Mouse (Mus musculus) brain, embryonic 14.5 days (tissue): ENCODE measurements around the gene Gm43518.

Source experiments
- CTCF ChIP-seq: fragments of 200-500 bp; IDR thresholded peaks from 2 replicates; pipeline ENCODE4 v1.5.1; 2012; ENCODE audit warnings: inconsistent platforms, mild to moderate bottlenecking, moderate library complexity, borderline replicate concordance; ENCODE audit not compliant: insufficient read depth, insufficient read length; ENCODE audit errors: extremely low read depth
- POLR2A ChIP-seq: fragments of 200-500 bp; IDR thresholded peaks from 2 replicates; pipeline ENCODE4 v1.6.1; 2012; ENCODE audit warnings: mild to moderate bottlenecking, inconsistent platforms, borderline replicate concordance; ENCODE audit not compliant: poor library complexity, insufficient read depth, insufficient read length, severe bottlenecking; ENCODE audit errors: extremely low read depth

DNA sequence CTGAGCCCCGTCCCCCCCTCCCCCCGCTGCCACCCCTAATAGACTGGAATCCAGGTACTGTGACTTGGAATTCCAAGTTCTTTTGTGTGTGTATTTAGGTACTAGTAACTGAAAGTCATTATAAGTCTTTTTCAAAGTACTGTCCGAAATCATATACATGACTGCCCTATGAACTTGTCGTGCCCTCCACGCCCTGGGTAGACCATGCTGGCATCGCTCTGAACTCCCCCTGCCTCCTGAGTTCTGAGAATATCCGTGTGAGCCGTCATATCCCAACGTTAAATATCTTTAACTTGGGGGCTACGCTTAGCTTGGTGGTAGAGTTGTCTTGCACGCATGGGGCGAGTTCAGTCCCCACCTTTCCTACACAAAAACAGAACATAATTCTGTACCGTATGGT is 3.9 kb downstream of the Gm43518 start:
- no peak for TF ChIP-seq CTCF
- no peak for TF ChIP-seq POLR2A
